Mouse (Mus musculus): ENCODE results near the gene Rgs9bp. TPM values are rescaled to one million over a fixed set of nuclear protein-coding genes. Genes with fewer than 3 reads are reported as not detected.
"Not testable (repeated sequence)": the region's sequence is repeated elsewhere in the genome, so short reads cannot be mapped to it uniquely, and the experiment has no call there.

Rgs9bp gene
- polyA plus RNA-seq, 1 experiment from 2014 or later: 0.04 TPM

DNA sequence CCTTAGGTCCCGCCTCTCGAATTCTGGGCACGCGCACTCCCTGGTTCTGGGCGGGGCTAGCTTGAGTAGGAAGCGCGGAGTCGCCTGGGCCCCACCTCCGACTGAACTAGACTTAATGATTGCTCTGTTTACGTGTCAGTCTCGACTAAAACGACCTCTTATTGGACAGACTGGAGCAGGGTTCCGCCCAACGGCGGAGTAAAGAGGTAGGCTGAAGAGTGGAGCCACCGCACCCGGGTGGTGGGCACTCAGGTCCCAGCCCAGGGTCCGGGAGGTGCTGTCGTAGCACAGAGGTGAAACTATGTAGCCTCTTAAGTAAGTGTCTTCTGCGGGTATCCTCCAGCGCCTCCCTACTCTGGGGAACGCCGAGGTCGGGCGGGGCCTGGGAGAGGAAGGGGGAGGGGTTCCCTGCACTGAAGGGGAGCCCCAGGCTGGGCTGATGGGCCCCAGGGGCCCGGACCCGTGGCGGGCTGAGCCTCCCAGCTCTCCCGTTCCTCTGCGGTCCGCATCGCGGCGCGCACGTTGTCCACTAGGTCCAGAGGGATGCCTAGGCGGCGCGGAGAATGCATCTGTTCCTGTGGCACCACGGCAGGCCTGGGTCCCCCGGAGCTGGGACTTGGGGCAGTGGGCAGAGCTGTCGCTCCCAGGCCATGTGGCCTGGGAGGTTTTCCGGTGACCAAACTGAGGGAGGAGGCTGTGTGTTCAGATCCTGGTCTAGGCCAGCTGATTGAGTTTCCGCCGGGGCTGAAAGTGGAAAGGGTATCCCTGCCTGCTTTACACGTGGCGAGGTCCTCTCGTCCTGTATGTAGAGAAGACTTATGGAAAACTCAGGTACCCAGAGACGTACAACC is 898 bp upstream of the Rgs9bp start, which contains the start of gene Ankrd27:
TSS of gene Ankrd27 (plus strand) at position 190 of the 851 bp plus-strand sequence.
- Histone ChIP-seq H3K36me3 (ENCODE audit: control insufficient read depth, insufficient read depth) (no peaks in the 10 kb centered on the region), H3K9ac (ENCODE audit: low read depth, low read length) (peak within 1 kb of the TSS; percentile 91), H3K27me3 (ENCODE audit: control insufficient read depth, insufficient read depth, low read depth, low read length) (peaks cover 35% of the 10 kb centered on the region), H3K4me1 (ENCODE audit: control insufficient read depth, low read depth, low read length) (peaks cover 51% of the 10 kb centered on the region), H3K4me2 (ENCODE audit: low read depth, low read length) (peak within 1 kb of the TSS; percentile 100), H3K9me3 (replicated peaks; ENCODE audit: control insufficient read depth, low read length) (no peaks in the 10 kb centered on the region), H3K4me3 (ENCODE audit: low read depth, low read length) (peak within 1 kb of the TSS; percentile 90), H3K27ac (ENCODE audit: low read length) (peak within 1 kb of the TSS; percentile 75)
- under 1% methylated on average over 49 of the region's 49 CpGs for WGBS (ENCODE audit: insufficient replicate concordance)
- peak; percentile 94 for ATAC-seq (ENCODE audit: low read depth)

DNA sequence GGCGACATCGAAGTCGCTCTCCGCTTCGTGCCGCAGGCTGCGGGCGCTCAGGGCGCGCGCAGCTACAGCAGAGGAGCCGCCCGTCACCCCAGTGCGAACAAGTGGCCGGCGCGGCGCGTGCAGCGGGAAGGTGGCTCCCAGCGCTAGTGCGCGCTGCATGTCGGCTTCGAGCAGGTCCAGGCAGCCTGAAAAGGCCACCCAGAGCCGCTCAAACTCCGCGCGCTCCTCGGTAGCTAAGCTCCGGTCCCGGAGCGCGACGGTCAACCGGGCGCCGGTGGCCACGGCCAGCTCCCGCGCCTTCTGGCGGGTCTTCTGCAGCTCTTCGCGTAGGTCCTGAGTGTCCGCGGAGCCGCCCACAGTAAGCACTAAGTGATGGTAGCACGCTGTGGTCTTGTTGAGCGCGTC is 594 bp downstream of the Rgs9bp start:
- peaks cover 35% of the 10 kb centered on the region for H3K27me3 ChIP-seq (ENCODE audit: control insufficient read depth, insufficient read depth, low read depth, low read length)
- under 1% methylated on average over 50 of the region's 50 CpGs for WGBS (ENCODE audit: insufficient replicate concordance)
- peaks cover 48% of the 10 kb centered on the region for H3K4me1 ChIP-seq (ENCODE audit: control insufficient read depth, low read depth, low read length)
- peak overlapping the region; percentile 100 for H3K4me2 ChIP-seq (ENCODE audit: low read depth, low read length)
- peak overlapping the region; percentile 90 for H3K4me3 ChIP-seq (ENCODE audit: low read depth, low read length)
- no peaks in the 10 kb centered on the region for H3K36me3 ChIP-seq (ENCODE audit: control insufficient read depth, insufficient read depth)
- no peak for ATAC-seq (ENCODE audit: low read depth)
- H3K9ac ChIP-seq (ENCODE audit: low read depth, low read length): peak overlapping the region; percentile 65
- no peaks in the 10 kb centered on the region for H3K9me3 ChIP-seq (replicated peaks; ENCODE audit: control insufficient read depth, low read length)
- H3K27ac ChIP-seq (ENCODE audit: low read length): no peak overlapping the region

DNA sequence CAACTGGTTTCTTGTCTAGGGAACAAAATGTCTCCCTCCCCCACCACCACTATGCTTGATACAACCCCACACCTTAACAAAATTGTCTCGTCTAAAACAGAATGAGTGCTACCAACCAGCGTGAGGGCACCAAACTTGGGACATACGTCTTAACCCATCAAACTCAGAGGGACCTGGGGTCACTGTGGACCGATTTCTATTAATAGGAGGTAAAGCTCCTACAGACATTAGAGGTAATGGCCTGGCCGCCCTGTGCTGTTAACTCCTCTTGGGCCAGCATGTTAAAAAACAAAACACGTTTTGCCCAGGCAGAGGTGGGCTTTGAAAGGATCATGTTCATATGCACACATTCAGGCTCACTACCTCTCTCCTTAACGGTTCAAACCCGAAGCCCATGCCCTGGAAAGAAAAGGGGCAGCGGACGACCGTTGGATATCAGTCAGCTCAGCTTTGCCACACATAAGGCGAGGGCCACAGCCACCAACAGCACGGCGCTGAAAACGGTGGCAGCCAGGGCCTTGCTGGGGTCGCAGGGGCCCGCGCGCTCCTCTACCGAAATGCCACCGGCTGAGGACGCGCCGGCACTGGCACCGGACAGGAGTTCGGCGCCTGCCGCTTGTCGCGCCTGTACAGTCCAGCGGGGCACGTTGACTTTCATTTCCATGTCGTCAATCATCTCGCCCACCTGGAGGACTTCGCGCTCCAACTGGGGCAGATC is 1.2 kb downstream of the Rgs9bp start:
- Histone ChIP-seq H3K4me2 (ENCODE audit: low read depth, low read length) (peak overlapping the region; percentile 100), H3K27ac (ENCODE audit: low read length) (no peak overlapping the region), H3K27me3 (ENCODE audit: control insufficient read depth, insufficient read depth, low read depth, low read length) (peaks cover 35% of the 10 kb centered on the region), H3K9me3 (replicated peaks; ENCODE audit: control insufficient read depth, low read length) (no peaks in the 10 kb centered on the region), H3K9ac (ENCODE audit: low read depth, low read length) (peak overlapping the region; percentile 65), H3K4me3 (ENCODE audit: low read depth, low read length) (peak overlapping the region; percentile 90), H3K4me1 (ENCODE audit: control insufficient read depth, low read depth, low read length) (peaks cover 42% of the 10 kb centered on the region), H3K36me3 (ENCODE audit: control insufficient read depth, insufficient read depth) (no peaks in the 10 kb centered on the region)
- WGBS (ENCODE audit: insufficient replicate concordance): 5% methylated on average over 36 of the region's 36 CpGs
- ATAC-seq (ENCODE audit: low read depth): no peak

DNA sequence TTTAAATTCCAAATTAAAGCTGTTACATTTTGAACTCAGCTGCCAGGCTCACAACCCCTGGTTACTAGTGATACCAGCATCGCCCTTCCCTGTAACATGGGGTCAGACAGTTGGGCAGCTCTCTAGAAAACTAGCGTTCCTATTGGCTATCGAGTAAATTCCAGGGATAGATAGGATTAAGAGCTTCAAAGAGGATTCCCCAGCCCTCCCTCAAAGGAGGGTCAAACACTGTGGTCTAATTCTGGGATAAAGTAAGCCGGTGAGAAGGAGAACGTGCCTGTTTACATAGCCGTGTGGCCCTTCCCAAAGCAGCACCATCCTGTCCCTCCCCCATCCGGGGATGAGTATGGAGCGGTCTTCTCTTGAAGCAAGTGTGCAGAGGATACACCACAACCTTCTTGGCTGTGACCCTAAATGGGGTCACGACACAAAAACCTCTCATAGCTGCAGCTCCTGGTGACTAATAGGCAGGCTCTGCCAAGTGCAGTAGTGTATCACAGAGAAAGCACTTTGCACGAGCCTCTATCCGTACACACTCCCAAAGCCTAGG is 1.8 kb downstream of the Rgs9bp start:
- Histone ChIP-seq H3K9ac (ENCODE audit: low read depth, low read length) (no peak overlapping the region), H3K9me3 (replicated peaks; ENCODE audit: control insufficient read depth, low read length) (no peaks in the 10 kb centered on the region), H3K4me3 (ENCODE audit: low read depth, low read length) (no peak overlapping the region), H3K27ac (ENCODE audit: low read length) (no peak overlapping the region), H3K4me2 (ENCODE audit: low read depth, low read length) (no peak overlapping the region), H3K36me3 (ENCODE audit: control insufficient read depth, insufficient read depth) (no peaks in the 10 kb centered on the region), H3K4me1 (ENCODE audit: control insufficient read depth, low read depth, low read length) (peaks cover 36% of the 10 kb centered on the region), H3K27me3 (ENCODE audit: control insufficient read depth, insufficient read depth, low read depth, low read length) (peaks cover 35% of the 10 kb centered on the region)
- 31% methylated on average over 11 of the region's 11 CpGs for WGBS (ENCODE audit: insufficient replicate concordance)
- ATAC-seq (ENCODE audit: low read depth): no peak

DNA sequence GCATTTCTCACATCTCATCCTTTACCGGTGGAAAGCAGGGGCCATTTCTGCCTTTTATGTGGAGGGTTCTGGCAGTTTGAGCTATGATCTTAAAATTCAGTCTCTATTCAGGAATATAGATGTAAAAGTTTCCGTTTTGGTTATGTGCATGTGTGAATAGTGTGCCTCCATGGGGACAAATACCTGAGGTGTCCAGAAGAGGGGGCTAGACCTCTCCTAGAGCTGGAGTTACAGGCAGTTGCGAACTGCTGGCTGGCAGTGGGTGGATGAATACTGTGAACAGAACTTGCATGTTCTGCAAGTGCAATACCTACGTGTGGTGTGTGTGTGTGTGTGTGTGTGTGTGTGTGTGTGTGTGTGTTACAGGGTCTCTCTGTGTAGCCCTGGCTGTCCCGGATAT is 2.7 kb downstream of the Rgs9bp start:
- Histone ChIP-seq H3K4me2 (ENCODE audit: low read depth, low read length) (no peak overlapping the region), H3K9ac (ENCODE audit: low read depth, low read length) (no peak overlapping the region), H3K4me1 (ENCODE audit: control insufficient read depth, low read depth, low read length) (peaks cover 27% of the 10 kb centered on the region), H3K27ac (ENCODE audit: low read length) (no peak overlapping the region), H3K4me3 (ENCODE audit: low read depth, low read length) (no peak overlapping the region), H3K27me3 (ENCODE audit: control insufficient read depth, insufficient read depth, low read depth, low read length) (peaks cover 35% of the 10 kb centered on the region), H3K9me3 (replicated peaks; ENCODE audit: control insufficient read depth, low read length) (no peaks in the 10 kb centered on the region), H3K36me3 (ENCODE audit: control insufficient read depth, insufficient read depth) (no peaks in the 10 kb centered on the region)
- ATAC-seq (ENCODE audit: low read depth): no peak
- 60% methylated on average over 5 of the region's 5 CpGs for whole genome bisulfite sequencing (ENCODE audit: insufficient replicate concordance)

DNA sequence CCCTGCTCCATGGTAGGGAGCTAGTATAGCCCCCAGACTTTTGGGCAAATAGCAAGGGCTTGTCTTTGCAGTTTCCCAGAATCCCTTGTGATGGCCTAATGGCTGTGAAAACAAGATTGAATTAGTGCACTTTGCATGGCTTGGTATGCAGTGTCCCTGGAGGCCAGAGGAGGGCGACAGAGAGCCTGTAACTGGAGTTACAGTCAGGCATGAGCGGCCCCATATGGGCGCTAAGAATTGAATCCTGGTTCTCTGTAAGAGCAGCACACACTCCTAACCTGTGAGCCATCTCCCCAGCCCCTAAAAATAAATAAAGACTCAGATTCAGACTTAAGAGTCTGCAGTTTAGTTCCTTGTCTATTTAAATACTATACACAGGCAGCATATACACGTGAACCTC is 5.5 kb downstream of the Rgs9bp start:
- Histone ChIP-seq H3K9me3 (replicated peaks; ENCODE audit: control insufficient read depth, low read length) (no peaks in the 10 kb centered on the region), H3K4me2 (ENCODE audit: low read depth, low read length) (no peak overlapping the region), H3K4me3 (ENCODE audit: low read depth, low read length) (no peak overlapping the region), H3K4me1 (ENCODE audit: control insufficient read depth, low read depth, low read length) (peaks cover 7% of the 10 kb centered on the region), H3K27ac (ENCODE audit: low read length) (no peak overlapping the region), H3K36me3 (ENCODE audit: control insufficient read depth, insufficient read depth) (no peaks in the 10 kb centered on the region), H3K9ac (ENCODE audit: low read depth, low read length) (no peak overlapping the region), H3K27me3 (ENCODE audit: control insufficient read depth, insufficient read depth, low read depth, low read length) (peaks cover 39% of the 10 kb centered on the region)
- ATAC-seq (ENCODE audit: low read depth): no peak
- 36% methylated on average over 4 of the region's 4 CpGs for WGBS (ENCODE audit: insufficient replicate concordance)

DNA sequence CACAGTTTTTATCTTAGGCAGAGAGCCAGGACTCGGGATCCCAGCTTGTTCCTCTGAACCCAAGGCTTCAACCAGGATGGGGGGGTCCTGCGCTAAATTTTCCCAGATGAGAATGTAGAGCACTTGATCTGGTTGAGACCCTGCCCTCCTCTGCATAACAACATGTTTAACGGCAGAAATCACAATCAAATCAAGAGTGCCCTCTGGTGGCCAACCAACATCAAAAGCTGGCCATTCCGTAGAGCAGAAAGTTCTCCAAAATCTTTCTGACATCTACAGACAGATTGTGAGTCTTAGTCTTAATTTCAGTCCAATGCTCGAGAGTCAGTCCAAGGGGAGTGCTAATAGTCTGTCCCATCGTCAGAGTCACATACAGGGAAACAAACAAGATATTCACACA is 14.5 kb downstream of the Rgs9bp start:
- not testable (repeated sequence) for H3K4me3 ChIP-seq (ENCODE audit: low read depth, low read length); H3K27ac ChIP-seq (ENCODE audit: low read length); H3K27me3 ChIP-seq (ENCODE audit: control insufficient read depth, insufficient read depth, low read depth, low read length); ATAC-seq (ENCODE audit: low read depth); H3K4me2 ChIP-seq (ENCODE audit: low read depth, low read length); H3K4me1 ChIP-seq (ENCODE audit: control insufficient read depth, low read depth, low read length); H3K9me3 ChIP-seq (replicated peaks; ENCODE audit: control insufficient read depth, low read length); H3K36me3 ChIP-seq (ENCODE audit: control insufficient read depth, insufficient read depth); H3K9ac ChIP-seq (ENCODE audit: low read depth, low read length)
- 9% methylated on average over 6 of the region's 6 CpGs for WGBS (ENCODE audit: insufficient replicate concordance)

DNA sequence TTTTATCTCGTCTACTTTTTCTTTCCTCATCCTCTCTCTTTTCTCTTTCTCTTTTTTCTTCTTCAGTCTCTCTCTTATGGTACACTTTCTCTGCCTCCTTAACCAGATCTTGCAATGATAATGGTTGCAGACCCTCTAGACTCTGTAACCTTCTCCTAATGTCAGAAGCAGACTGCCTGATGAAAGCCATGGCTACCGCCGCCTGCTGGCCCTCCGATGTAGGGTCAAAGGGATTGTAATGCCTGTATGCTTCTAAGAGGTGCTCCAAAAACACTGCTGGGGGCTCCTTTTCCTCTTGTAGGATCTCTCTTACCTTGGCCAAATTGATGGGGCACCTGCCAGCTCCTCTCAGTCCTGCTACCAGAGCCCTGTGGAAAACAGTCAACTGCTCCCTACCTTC is 15.7 kb downstream of the Rgs9bp start:
- not testable (repeated sequence) for ATAC-seq (ENCODE audit: low read depth); H3K9ac ChIP-seq (ENCODE audit: low read depth, low read length); H3K9me3 ChIP-seq (replicated peaks; ENCODE audit: control insufficient read depth, low read length); H3K4me2 ChIP-seq (ENCODE audit: low read depth, low read length); H3K4me3 ChIP-seq (ENCODE audit: low read depth, low read length); H3K27me3 ChIP-seq (ENCODE audit: control insufficient read depth, insufficient read depth, low read depth, low read length); H3K27ac ChIP-seq (ENCODE audit: low read length); H3K36me3 ChIP-seq (ENCODE audit: control insufficient read depth, insufficient read depth); H3K4me1 ChIP-seq (ENCODE audit: control insufficient read depth, low read depth, low read length)
- 71% methylated on average over 4 of the region's 4 CpGs for WGBS (ENCODE audit: insufficient replicate concordance)

DNA sequence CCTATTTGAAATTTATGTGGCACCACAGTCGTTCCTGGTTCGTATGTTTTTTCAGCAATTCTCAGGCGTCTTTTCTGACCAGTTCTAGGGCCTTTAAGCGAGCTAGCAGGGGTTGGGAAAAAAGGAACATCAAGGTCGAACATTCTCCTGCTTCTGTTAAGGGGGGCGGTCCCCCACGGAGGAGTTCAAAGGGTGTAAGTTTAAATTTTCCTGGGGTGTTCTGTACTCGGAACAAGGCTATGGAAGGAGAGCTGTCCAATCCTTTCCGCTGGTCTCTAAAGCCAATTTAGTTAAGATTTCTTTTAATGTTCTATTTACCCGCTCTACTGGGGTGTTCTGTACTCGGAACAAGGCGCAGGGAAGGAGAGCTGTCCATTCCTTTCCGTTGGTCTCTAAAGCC is 19.4 kb downstream of the Rgs9bp start:
- 74% methylated on average over 13 of the region's 13 CpGs for WGBS (ENCODE audit: insufficient replicate concordance)
- H3K4me3 ChIP-seq (ENCODE audit: low read depth, low read length); H3K9ac ChIP-seq (ENCODE audit: low read depth, low read length); ATAC-seq (ENCODE audit: low read depth); H3K4me2 ChIP-seq (ENCODE audit: low read depth, low read length); H3K36me3 ChIP-seq (ENCODE audit: control insufficient read depth, insufficient read depth); H3K27me3 ChIP-seq (ENCODE audit: control insufficient read depth, insufficient read depth, low read depth, low read length); H3K27ac ChIP-seq (ENCODE audit: low read length); H3K9me3 ChIP-seq (replicated peaks; ENCODE audit: control insufficient read depth, low read length): not testable (repeated sequence)
- H3K4me1 ChIP-seq (ENCODE audit: control insufficient read depth, low read depth, low read length): peaks cover 18% of the 10 kb centered on the region

All from liver, embryonic 16.5 days (tissue).